Mouse (Mus musculus): ENCODE results near the gene Nlrp4c.

DNA sequence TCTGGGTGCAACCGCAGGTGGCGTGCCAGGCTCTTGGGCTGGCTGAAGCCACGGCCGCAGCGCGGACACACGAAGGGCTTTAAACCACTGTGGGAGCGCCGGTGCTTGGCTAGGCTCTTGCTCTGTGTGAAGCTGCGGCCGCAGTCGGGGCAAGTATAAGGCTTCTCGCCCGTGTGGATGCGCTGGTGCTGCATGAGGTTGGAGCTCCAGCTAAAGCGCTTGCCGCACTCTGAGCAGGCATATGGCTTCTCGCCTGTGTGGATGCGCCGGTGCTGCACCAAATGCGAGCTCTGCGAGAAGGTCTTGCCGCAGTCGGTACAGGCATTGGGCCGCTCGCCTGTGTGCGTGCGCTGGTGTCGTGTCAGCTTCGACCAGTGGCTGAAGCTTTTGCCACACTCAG, 87.7 kb downstream of the Nlrp4c start:
- TF ChIP-seq CTCF (IDR thresholded peaks at IDR 0.05; ENCODE audit: low read depth, low read length) (no peak), POLR2A (IDR thresholded peaks at IDR 0.05; ENCODE audit: borderline replicate concordance, low read depth, low read length) (no peak)
